Mouse (Mus musculus) inflammation-experienced regulatory T-cells (primary cell): Measurements from ENCODE around the gene Timm23. TPM values are rescaled to one million over a fixed set of nuclear protein-coding genes. Genes with fewer than 3 reads are reported as not detected.

ENCODE experiments used
- polyA plus RNA-seq, 2 experiments: library from polyadenylated mRNA; unstranded; fragments of 100-300 nt; shearing (Covaris generic); gene quantifications; one replicate each; pipeline ENCODE4 v1.2.1; 2017

Gene Timm23
- polyA plus RNA-seq: 100 to 1,000 TPM in 1 of 2 experiments, 10 to 100 TPM in 1; 89.6 to 103 TPM

GRCm38 (mm10) chr14:32201791-32202451 lies at the start of gene Timm23, which contains the start of gene Parg:
Gene Timm23, minus strand, starts transcription at chr14:32201898.
Gene Parg, plus strand, starts transcription at chr14:32201949.

DNA sequence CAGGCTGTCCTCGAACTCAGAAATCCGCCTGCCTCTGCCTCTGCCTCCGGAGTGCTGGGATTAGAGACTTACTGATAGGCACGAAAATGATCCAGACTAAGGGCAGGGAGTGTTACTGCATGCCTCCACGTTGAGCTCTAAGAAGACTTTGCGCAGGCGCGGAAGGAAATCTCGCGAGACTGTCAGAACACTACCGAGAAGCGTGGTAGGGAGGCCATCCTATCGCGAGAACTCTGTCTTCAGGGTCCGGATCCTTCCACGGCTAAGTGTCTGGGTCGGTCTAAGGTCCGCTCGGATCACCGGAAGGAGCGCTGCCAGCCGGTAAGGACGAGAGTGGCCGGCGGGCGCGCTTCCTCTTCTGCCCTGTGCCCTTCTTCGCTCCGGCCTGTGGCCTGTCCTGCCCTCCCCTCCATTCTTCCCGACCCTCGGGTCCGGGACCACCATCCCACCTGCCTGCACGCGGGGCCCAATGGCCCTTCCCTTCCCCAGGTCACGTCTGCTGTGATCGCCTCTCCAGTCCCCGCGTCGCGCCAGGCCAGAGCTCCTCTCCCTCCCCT lies 41.9 kb downstream of the Timm23 start, which contains the start of gene Ncoa4:
Ncoa4 (plus strand) TSS at position 176 of the 557 bp plus-strand sequence.

DNA sequence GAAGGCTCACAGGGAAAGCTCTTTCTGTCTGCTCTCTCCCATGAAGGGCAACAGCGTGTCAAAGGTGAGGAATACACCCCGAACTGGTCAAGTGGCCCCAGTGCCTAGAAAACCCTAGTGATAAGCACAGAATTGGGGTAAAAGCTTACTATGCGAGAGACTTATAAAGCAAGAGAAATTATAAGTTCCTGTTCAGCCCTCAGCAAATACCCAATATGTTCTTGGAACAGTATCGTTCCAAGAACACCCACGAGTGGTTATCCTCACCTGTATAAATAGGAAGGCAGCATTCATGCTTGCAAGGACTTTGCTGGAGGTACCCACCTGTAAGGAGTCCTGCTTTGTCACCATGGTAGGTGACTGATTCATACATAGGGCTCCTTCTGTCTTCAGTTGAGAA lies 60.0 kb downstream of the Timm23 start, which contains the start of gene Msmb:
Msmb (plus strand) TSS at position 301 of the 400 bp plus-strand sequence.

Other genes with a start within 250 kb of the Timm23 start
- gene Galnt15, start 172.9 kb downstream of the Timm23 start, polyA plus RNA-seq: under 1 TPM; 0.07 to 0.12 TPM
- 10 to 100 TPM; 13.0 to 14.5 TPM for gene Oxnad1, start 116.5 kb downstream of the Timm23 start, polyA plus RNA-seq
- gene Dph3, start 116.2 kb downstream of the Timm23 start, polyA plus RNA-seq: 10 to 100 TPM; 73.5 to 77.7 TPM
- not detected for gene Msmb, start 59.9 kb downstream of the Timm23 start, polyA plus RNA-seq
- gene Ncoa4, start 42.0 kb downstream of the Timm23 start, polyA plus RNA-seq: 10 to 100 TPM; 72.7 to 99.2 TPM
- gene Parg, start 51 bp upstream of the Timm23 start, polyA plus RNA-seq: 10 to 100 TPM; 69.8 to 72.8 TPM
- gene Ogdhl, start 120.1 kb upstream of the Timm23 start, polyA plus RNA-seq: under 1 TPM; 0.13 to 0.67 TPM
- gene 1700024G13Rik, start 186.5 kb upstream of the Timm23 start, polyA plus RNA-seq: not detected